Mouse (Mus musculus): ENCODE data around the gene Wnt10b. TPM values are rescaled to one million over a fixed set of nuclear protein-coding genes. Genes with fewer than 3 reads are reported as not detected.

The Wnt10b gene
- polyA plus RNA-seq, 1 experiment = not detected

DNA sequence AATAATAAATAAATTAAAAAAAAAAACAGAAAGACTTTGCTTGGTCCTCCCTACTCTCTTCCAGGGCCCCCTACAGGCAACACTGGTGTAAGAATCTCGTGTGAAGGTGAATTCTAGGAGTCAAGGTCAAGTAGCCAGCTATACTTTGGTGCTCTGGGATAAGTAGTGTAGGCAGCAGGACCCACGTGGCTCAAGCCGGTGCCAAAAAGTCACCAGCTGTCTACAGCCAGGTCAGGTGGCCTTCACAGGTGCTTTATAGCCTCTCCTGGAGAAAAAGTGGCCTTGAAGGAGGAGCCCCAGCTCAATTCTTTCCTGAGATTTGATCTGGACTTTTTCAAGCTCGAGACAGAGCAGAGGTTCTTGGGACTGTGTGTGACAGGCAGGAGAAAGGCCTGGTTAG is 51.9 kb downstream of the Wnt10b start:
- H3K9me3 ChIP-seq = no peaks in the 10 kb centered on the region
- H3K4me3 ChIP-seq (replicated peaks) = no peak overlapping the region
- H3K27me3 ChIP-seq (replicated peaks) = peaks cover 58% of the 10 kb centered on the region
- H3K4me1 ChIP-seq = peaks cover 58% of the 10 kb centered on the region
- H3K36me3 ChIP-seq (replicated peaks; ENCODE audit: low read length) = no peaks in the 10 kb centered on the region
- no peak for TF ChIP-seq FLI1 (IDR thresholded peaks at IDR 0.05; ENCODE audit: low read length)
- no peak for TF ChIP-seq GATA1 (IDR thresholded peaks at IDR 0.05; ENCODE audit: borderline replicate concordance, low read length)

DNA sequence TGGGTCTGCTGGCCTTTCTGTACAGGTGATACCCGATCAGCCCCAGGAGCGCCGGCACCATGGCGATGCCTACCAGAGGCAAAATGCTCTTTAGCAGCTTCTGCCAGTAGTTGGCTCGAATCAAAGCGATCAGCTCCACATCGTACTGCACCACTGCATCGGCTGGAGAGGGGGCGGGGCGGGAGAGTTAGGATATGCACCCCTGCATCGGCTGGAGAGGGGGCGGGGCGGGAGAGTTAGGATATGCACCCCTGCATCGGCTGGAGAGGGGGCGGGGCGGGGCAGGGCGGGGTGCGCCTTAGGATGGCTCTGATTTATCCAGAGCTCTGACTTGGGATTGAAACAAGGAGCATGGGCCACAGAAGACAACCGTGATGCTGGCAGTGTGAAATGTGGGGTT is 53.5 kb downstream of the Wnt10b start:
- H3K36me3 ChIP-seq (replicated peaks; ENCODE audit: low read length) = no peaks in the 10 kb centered on the region
- TF ChIP-seq FLI1 (IDR thresholded peaks at IDR 0.05; ENCODE audit: low read length) (no peak), GATA1 (IDR thresholded peaks at IDR 0.05; ENCODE audit: borderline replicate concordance, low read length) (no peak)
- no peaks in the 10 kb centered on the region for H3K9me3 ChIP-seq
- peaks cover 51% of the 10 kb centered on the region for H3K4me1 ChIP-seq
- H3K27me3 ChIP-seq (replicated peaks) = peaks cover 54% of the 10 kb centered on the region
- H3K4me3 ChIP-seq (replicated peaks) = no peak overlapping the region

DNA sequence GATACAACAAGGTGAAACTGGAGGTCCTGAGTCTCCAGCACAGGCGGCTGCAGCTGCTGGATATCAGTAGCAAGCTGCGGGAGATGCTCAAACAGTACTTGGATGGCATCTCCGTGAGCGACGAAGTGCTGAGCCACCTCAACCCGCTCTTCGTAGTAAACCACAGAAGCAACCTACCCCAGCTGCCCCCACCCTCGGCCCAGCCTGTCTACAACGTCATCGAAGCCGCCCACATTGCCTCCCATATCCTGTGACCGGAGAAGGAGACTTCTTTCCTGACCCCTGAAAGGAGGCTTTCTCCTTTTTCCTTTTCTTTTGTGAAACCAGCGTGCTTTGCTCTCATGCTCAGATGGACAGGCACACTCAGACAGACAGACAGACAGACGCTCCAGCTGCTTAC is 55.1 kb downstream of the Wnt10b start:
- Histone ChIP-seq H3K4me1 (peaks cover 44% of the 10 kb centered on the region), H3K9me3 (no peaks in the 10 kb centered on the region), H3K4me3 (replicated peaks) (peak overlapping the region; percentile 83), H3K36me3 (replicated peaks; ENCODE audit: low read length) (no peaks in the 10 kb centered on the region), H3K27me3 (replicated peaks) (peaks cover 47% of the 10 kb centered on the region)
- no peak for TF ChIP-seq FLI1 (IDR thresholded peaks at IDR 0.05; ENCODE audit: low read length)
- TF ChIP-seq GATA1 (IDR thresholded peaks at IDR 0.05; ENCODE audit: borderline replicate concordance, low read length) = no peak

DNA sequence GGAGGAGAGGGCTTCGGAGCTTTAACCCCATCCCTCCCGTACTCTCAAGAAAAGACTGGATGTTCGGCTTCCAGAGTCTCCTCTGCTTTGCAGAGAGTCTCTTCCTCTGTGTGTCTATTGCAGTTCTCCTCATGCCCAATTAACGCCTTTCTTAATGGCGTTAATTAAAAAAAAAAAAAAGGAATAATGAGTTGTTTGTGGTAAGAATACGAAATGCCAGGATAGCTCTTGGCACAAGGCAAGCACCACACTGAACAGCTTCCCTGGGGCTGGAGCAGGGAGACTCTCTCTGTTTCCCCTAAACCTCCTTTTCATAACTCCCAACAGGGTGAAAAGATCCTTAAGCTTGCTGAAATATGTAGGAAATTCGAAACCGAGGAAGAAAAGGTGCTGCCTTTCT is 55.8 kb downstream of the Wnt10b start:
- Histone ChIP-seq H3K36me3 (replicated peaks; ENCODE audit: low read length) (no peaks in the 10 kb centered on the region), H3K9me3 (no peaks in the 10 kb centered on the region), H3K4me3 (replicated peaks) (no peak overlapping the region), H3K4me1 (peaks cover 40% of the 10 kb centered on the region), H3K27me3 (replicated peaks) (peaks cover 46% of the 10 kb centered on the region)
- TF ChIP-seq GATA1 (IDR thresholded peaks at IDR 0.05; ENCODE audit: borderline replicate concordance, low read length) = no peak
- no peak for TF ChIP-seq FLI1 (IDR thresholded peaks at IDR 0.05; ENCODE audit: low read length)

Other genes starting within 250 kb of the Wnt10b start
- 7.5 and 14.4 TPM in 2 replicates for gene Kansl2, start 243.9 kb downstream of the Wnt10b start, polyA plus RNA-seq (2012; ENCODE audit: insufficient read depth, low replicate concordance)
- gene Ccnt1, start 207.2 kb downstream of the Wnt10b start, polyA plus RNA-seq (2012; ENCODE audit: insufficient read depth, low replicate concordance) = 1.4 and 5.1 TPM in 2 replicates
- not detected in 2 replicates for gene 4930415O20Rik, start 207.1 kb downstream of the Wnt10b start, polyA plus RNA-seq (2012; ENCODE audit: insufficient read depth, low replicate concordance)
- gene Adcy6, start 168.1 kb downstream of the Wnt10b start, polyA plus RNA-seq (2012; ENCODE audit: insufficient read depth, low replicate concordance) = 2.1 and 9.3 TPM in 2 replicates
- 0.46 TPM in 1 of 2 replicates, not detected in the other for gene Cacnb3, start 147.3 kb downstream of the Wnt10b start, polyA plus RNA-seq (2012; ENCODE audit: insufficient read depth, low replicate concordance)
- 49.7 and 71.3 TPM in 2 replicates for gene Ddx23, start 115.3 kb downstream of the Wnt10b start, polyA plus RNA-seq (2012; ENCODE audit: insufficient read depth, low replicate concordance)
- gene Rnd1, start 100.7 kb downstream of the Wnt10b start, polyA plus RNA-seq (2012; ENCODE audit: insufficient read depth, low replicate concordance) = 1.2 TPM in 1 of 2 replicates, not detected in the other
- gene Ccdc65, start 69.9 kb downstream of the Wnt10b start, polyA plus RNA-seq (2012; ENCODE audit: insufficient read depth, low replicate concordance) = not detected in 2 replicates
- 9.6 and 18.2 TPM in 2 replicates for gene Fkbp11, start 50.0 kb downstream of the Wnt10b start, polyA plus RNA-seq (2012; ENCODE audit: insufficient read depth, low replicate concordance)
- gene Arf3, start 14.9 kb downstream of the Wnt10b start, polyA plus RNA-seq (2012; ENCODE audit: insufficient read depth, low replicate concordance) = 7.0 and 17.8 TPM in 2 replicates
- gene Wnt1, start 11.7 kb upstream of the Wnt10b start, polyA plus RNA-seq (2012; ENCODE audit: insufficient read depth, low replicate concordance) = not detected in 2 replicates
- 0.32 and 0.73 TPM in 2 replicates for gene Ddn, start 31.3 kb upstream of the Wnt10b start, polyA plus RNA-seq (2012; ENCODE audit: insufficient read depth, low replicate concordance)
- gene Prkag1, start 53.4 kb upstream of the Wnt10b start, polyA plus RNA-seq (2012; ENCODE audit: insufficient read depth, low replicate concordance) = 237 and 264 TPM in 2 replicates
- gene Kmt2d, start 93.1 kb upstream of the Wnt10b start, polyA plus RNA-seq (2012; ENCODE audit: insufficient read depth, low replicate concordance) = 11.9 and 17.8 TPM in 2 replicates
- 0.19 TPM in 1 of 2 replicates, not detected in the other for gene Rhebl1, start 116.4 kb upstream of the Wnt10b start, polyA plus RNA-seq (2012; ENCODE audit: insufficient read depth, low replicate concordance)
- not detected in 2 replicates for gene Dhh, start 120.4 kb upstream of the Wnt10b start, polyA plus RNA-seq (2012; ENCODE audit: insufficient read depth, low replicate concordance)
- gene Lmbr1l, start 140.1 kb upstream of the Wnt10b start, polyA plus RNA-seq (2012; ENCODE audit: insufficient read depth, low replicate concordance) = 0.87 and 4.8 TPM in 2 replicates
- gene Tuba1b, start 156.4 kb upstream of the Wnt10b start, polyA plus RNA-seq (2012; ENCODE audit: insufficient read depth, low replicate concordance) = 19.4 and 182 TPM in 2 replicates
- 2.5 and 169 TPM in 2 replicates for gene Gm49450, start 175.4 kb upstream of the Wnt10b start, polyA plus RNA-seq (2012; ENCODE audit: insufficient read depth, low replicate concordance)
- gene Tuba1a, start 175.6 kb upstream of the Wnt10b start, polyA plus RNA-seq (2012; ENCODE audit: insufficient read depth, low replicate concordance) = 40.3 and 115 TPM in 2 replicates